Mouse (Mus musculus) forebrain, embryonic 11.5 days (tissue): ENCODE data around the gene Fbln2. TPM values are rescaled to one million over a fixed set of nuclear protein-coding genes. Genes with fewer than 3 reads are reported as not detected.
A peak's percentile ranks its signal among the peaks of the same experiment; 100 is the strongest.

Source experiments
- ATAC-seq: fragments of 200-750 bp; cut with Nextera tagmentation; replicated peaks from 2 replicates; pipeline ENCODE4 v1.8.0; 2017; ENCODE audit warnings: moderate TSS enrichment; ENCODE audit not compliant: low FRiP score
- DNase-seq: peaks from one replicate; pipeline ENCODE4 v3.0.0-alpha.2; 2017; ENCODE audit warnings: low spot score
- H3K27ac ChIP-seq: fragments of 300-500 bp; sonication (generic); 2 replicates; pipeline ENCODE4 v1.5.1; 2014; ENCODE audit warnings: low read depth, low read length
- H3K27me3 ChIP-seq: fragments of 300-500 bp; sonication (generic); 2 replicates; pipeline ENCODE4 v1.6.1; 2014; ENCODE audit warnings: mild to moderate bottlenecking, low read length, mixed read lengths; ENCODE audit not compliant: control insufficient read depth, insufficient read depth
- H3K36me3 ChIP-seq: fragments of 300-500 bp; sonication (generic); 2 replicates; pipeline ENCODE4 v1.6.1; 2014; ENCODE audit warnings: mild to moderate bottlenecking, low read length, moderate library complexity, mixed read lengths; ENCODE audit not compliant: control insufficient read depth, insufficient read depth
- H3K4me1 ChIP-seq: fragments of 300-500 bp; sonication (generic); replicated peaks from 2 replicates; pipeline ENCODE4 v1.6.1; 2014; ENCODE audit warnings: low read length, mixed read lengths; ENCODE audit not compliant: control insufficient read depth, insufficient read depth
- H3K4me2 ChIP-seq: fragments of 300-500 bp; sonication (generic); 2 replicates; pipeline ENCODE4 v1.6.1; 2014; ENCODE audit warnings: low read depth, mild to moderate bottlenecking, low read length, moderate library complexity, mixed read lengths; ENCODE audit not compliant: severe bottlenecking
- H3K4me3 ChIP-seq: fragments of 300-500 bp; sonication (generic); 2 replicates; pipeline ENCODE4 v1.5.1; 2014; ENCODE audit warnings: low read depth, low read length
- H3K9ac ChIP-seq: fragments of 300-500 bp; sonication (generic); 2 replicates; pipeline ENCODE4 v1.6.1; 2014; ENCODE audit warnings: low read length
- H3K9me3 ChIP-seq: fragments of 300-500 bp; sonication (generic); 2 replicates; pipeline ENCODE4 v1.6.1; 2016; ENCODE audit warnings: low read length, mixed read lengths; ENCODE audit not compliant: control insufficient read depth
- WGBS: fragments of 180-500 bp; shearing (Covaris S2); extraction: QIAGEN DNeasy Blood & Tissue Kit; methylation state at CpG from one replicate; pipeline ENCODE4 v1.1.7; 2014; 5-methylcytosine and 5-hydroxymethylcytosine counted together
- polyA plus RNA-seq: library from polyadenylated mRNA; unstranded; fragments of >200 nt; fragmentation: Nextera tagmentation; extraction: Ambion mirVana; gene quantifications from 2 replicates; pipeline ENCODE4 v1.2.1, GENCODE M21; 2014

Gene Fbln2
- polyA plus RNA-seq, 1 experiment from 2014 or later: 38.9 TPM

- peaks cover 17% of the 10 kb centered on the region for H3K4me1 ChIP-seq
- no peak overlapping the region for H3K4me2 ChIP-seq
- H3K36me3 ChIP-seq: no peaks in the 10 kb centered on the region
- H3K27ac ChIP-seq: peak overlapping the region; percentile 96
- H3K4me3 ChIP-seq: no peak overlapping the region
- DNase-seq (no peak), ATAC-seq (peak; percentile 53)
- H3K27me3 ChIP-seq: no peaks in the 10 kb centered on the region
- 0 out of 2 replicates have a peak overlapping the region, but pooled peaks have one; percentile 14 for H3K9ac ChIP-seq
- no peaks in the 10 kb centered on the region for H3K9me3 ChIP-seq
- 72% methylated on average over 3 of the region's 3 CpGs for WGBS
Observed at GRCm38 (mm10) chr6:91302337-91302736, 90.1 kb downstream of the Fbln2 start.

- no peaks in the 10 kb centered on the region for H3K36me3 ChIP-seq
- no peak overlapping the region for H3K9ac ChIP-seq
- no peaks in the 10 kb centered on the region for H3K9me3 ChIP-seq
- no peak overlapping the region for H3K27ac ChIP-seq
- WGBS: 85% methylated on average over 4 of the region's 4 CpGs
- no peak for ATAC-seq
- peaks cover 17% of the 10 kb centered on the region for H3K4me1 ChIP-seq
- H3K27me3 ChIP-seq: no peaks in the 10 kb centered on the region
- H3K4me2 ChIP-seq: no peak overlapping the region
- DNase-seq: no peak
- H3K4me3 ChIP-seq: no peak overlapping the region
Observed at GRCm38 (mm10) chr6:91304172-91304571, 91.9 kb downstream of the Fbln2 start.

GRCm38 (mm10) chr6:91307972-91308371, 95.7 kb downstream of the Fbln2 start:
- Histone ChIP-seq H3K9ac (no peak overlapping the region), H3K4me2 (no peak overlapping the region), H3K9me3 (no peaks in the 10 kb centered on the region), H3K4me1 (no peaks in the 10 kb centered on the region), H3K27ac (no peak overlapping the region), H3K36me3 (no peaks in the 10 kb centered on the region), H3K4me3 (no peak overlapping the region), H3K27me3 (no peaks in the 10 kb centered on the region)
- 50% methylated on average over 1 of the region's 1 CpGs for WGBS
- ATAC-seq (no peak), DNase-seq (no peak)

- no peaks in the 10 kb centered on the region for H3K27me3 ChIP-seq
- no peaks in the 10 kb centered on the region for H3K4me1 ChIP-seq
- H3K4me3 ChIP-seq: no peak overlapping the region
- no peaks in the 10 kb centered on the region for H3K36me3 ChIP-seq
- H3K4me2 ChIP-seq: no peak overlapping the region
- no peak overlapping the region for H3K9ac ChIP-seq
- no peak overlapping the region for H3K27ac ChIP-seq
- no peak for ATAC-seq
- no peaks in the 10 kb centered on the region for H3K9me3 ChIP-seq
- DNase-seq: no peak
- WGBS: 90% methylated on average over 5 of the region's 5 CpGs
Observed at GRCm38 (mm10) chr6:91311204-91311603, 98.9 kb downstream of the Fbln2 start.

GRCm38 (mm10) chr6:91312491-91312890, 100.2 kb downstream of the Fbln2 start:
- WGBS: 80% methylated on average over 9 of the region's 9 CpGs
- Histone ChIP-seq H3K27ac (no peak overlapping the region), H3K36me3 (no peaks in the 10 kb centered on the region), H3K9ac (no peak overlapping the region), H3K27me3 (no peaks in the 10 kb centered on the region), H3K4me2 (no peak overlapping the region), H3K9me3 (no peaks in the 10 kb centered on the region), H3K4me1 (no peaks in the 10 kb centered on the region), H3K4me3 (no peak overlapping the region)
- ATAC-seq (no peak), DNase-seq (no peak)

Other genes with a start within 250 kb of the Fbln2 start
- 15.0 and 17.4 TPM in 2 replicates for gene Iqsec1, start 223.8 kb upstream of the Fbln2 start, polyA plus RNA-seq
- gene Nup210, start 95.6 kb upstream of the Fbln2 start, polyA plus RNA-seq: 31.9 and 37.4 TPM in 2 replicates
- gene Hdac11, start 55.8 kb upstream of the Fbln2 start, polyA plus RNA-seq: 12.5 and 14.5 TPM in 2 replicates
- gene Wnt7a, start 198.9 kb downstream of the Fbln2 start, polyA plus RNA-seq: 13.7 and 15.0 TPM in 2 replicates